Mouse (Mus musculus) hindbrain, embryonic 12.5 days (tissue): ENCODE measurements around the gene Scgb1a1. TPM values are rescaled to one million over a fixed set of nuclear protein-coding genes. Genes with fewer than 3 reads are reported as not detected.

ENCODE experiments used
- ATAC-seq: fragments of 200-750 bp; cut with Nextera tagmentation; 2 replicates; pipeline ENCODE4 v1.8.0; 2017; ENCODE audit warnings: moderate TSS enrichment; ENCODE audit not compliant: low FRiP score
- H3K27ac ChIP-seq: fragments of 300-500 bp; sonication (generic); 2 replicates; pipeline ENCODE4 v1.5.1; 2016; ENCODE audit warnings: mild to moderate bottlenecking
- H3K27me3 ChIP-seq: fragments of 300-500 bp; sonication (generic); 2 replicates; pipeline ENCODE4 v1.6.1; 2016; ENCODE audit warnings: mild to moderate bottlenecking
- H3K36me3 ChIP-seq: fragments of 300-500 bp; sonication (generic); 2 replicates; pipeline ENCODE4 v1.6.1; 2016; ENCODE audit warnings: mild to moderate bottlenecking
- H3K4me1 ChIP-seq: fragments of 300-500 bp; sonication (generic); 2 replicates; pipeline ENCODE4 v1.6.1; 2016
- H3K4me2 ChIP-seq: fragments of 300-500 bp; sonication (generic); replicated peaks from 2 replicates; pipeline ENCODE4 v1.6.1; 2016; ENCODE audit warnings: mild to moderate bottlenecking
- H3K4me3 ChIP-seq: fragments of 300-500 bp; sonication (generic); 2 replicates; pipeline ENCODE4 v1.5.1; 2016; ENCODE audit warnings: mild to moderate bottlenecking
- H3K9ac ChIP-seq: fragments of 300-500 bp; sonication (generic); 2 replicates; pipeline ENCODE4 v1.6.1; 2016; ENCODE audit warnings: mild to moderate bottlenecking, moderate library complexity
- H3K9me3 ChIP-seq: fragments of 300-500 bp; sonication (generic); replicated peaks from 2 replicates; pipeline ENCODE4 v1.6.1; 2016; ENCODE audit warnings: mild to moderate bottlenecking
- WGBS: fragments of 180-500 bp; shearing (Covaris S2); methylation state at CpG from one replicate; pipeline ENCODE4 v1.1.7; 2016; 5-methylcytosine and 5-hydroxymethylcytosine counted together
- polyA plus RNA-seq: library from polyadenylated mRNA; unstranded; fragments of >200 nt; fragmentation: Nextera tagmentation; extraction: Ambion mirVana; gene quantifications from 2 replicates; pipeline ENCODE4 v1.2.1, GENCODE M21; 2016

Scgb1a1 gene
- polyA plus RNA-seq, 1 experiment from 2014 or later: not detected

DNA sequence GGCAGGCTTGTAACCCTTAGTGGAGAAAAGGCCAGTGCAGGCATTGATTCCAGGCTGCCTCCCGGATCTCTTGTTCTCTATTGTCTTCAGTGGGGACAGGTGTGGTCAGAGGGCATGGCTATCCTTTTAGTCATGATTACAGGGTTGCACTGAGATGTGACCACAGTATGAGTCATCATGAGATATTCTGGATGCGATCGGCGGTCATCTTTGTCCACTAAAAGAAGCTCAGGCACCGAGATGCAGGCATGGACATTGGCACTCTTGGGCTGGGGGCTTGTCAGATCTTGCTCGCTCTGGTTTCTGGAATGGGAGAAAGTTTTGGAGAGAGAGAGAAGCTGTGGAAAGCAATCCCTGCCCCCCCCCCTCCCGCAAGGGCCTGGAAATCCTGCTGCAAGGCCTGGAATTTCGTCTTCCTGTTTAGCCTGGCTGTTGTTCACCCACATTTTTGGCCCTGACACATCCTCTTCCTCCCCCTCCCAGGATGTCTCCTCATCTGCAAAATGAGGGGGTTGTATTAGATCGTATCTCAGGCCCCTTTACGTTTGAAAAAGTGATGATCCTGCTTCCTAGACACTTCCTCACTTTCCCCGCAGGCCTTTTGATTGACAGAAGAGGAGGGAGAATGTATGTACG is 13.9 kb downstream of the Scgb1a1 start:
- H3K4me2 ChIP-seq: no peak overlapping the region
- no peaks in the 10 kb centered on the region for H3K9me3 ChIP-seq
- peaks cover 14% of the 10 kb centered on the region for H3K4me1 ChIP-seq
- H3K9ac ChIP-seq: no peak overlapping the region
- no peak overlapping the region for H3K4me3 ChIP-seq
- no peaks in the 10 kb centered on the region for H3K36me3 ChIP-seq
- WGBS: 82% methylated on average over 12 of the region's 12 CpGs
- H3K27ac ChIP-seq: no peak overlapping the region
- H3K27me3 ChIP-seq: no peaks in the 10 kb centered on the region
- no peak for ATAC-seq

- peaks cover 14% of the 10 kb centered on the region for H3K4me1 ChIP-seq
- no peaks in the 10 kb centered on the region for H3K27me3 ChIP-seq
- no peak for ATAC-seq
- no peaks in the 10 kb centered on the region for H3K9me3 ChIP-seq
- no peak overlapping the region for H3K9ac ChIP-seq
- no peaks in the 10 kb centered on the region for H3K36me3 ChIP-seq
- 75% methylated on average over 2 of the region's 2 CpGs for WGBS
- no peak overlapping the region for H3K4me3 ChIP-seq
- no peak overlapping the region for H3K4me2 ChIP-seq
- 0 out of 2 replicates have a peak overlapping the region, but pooled peaks have one; percentile 58 for H3K27ac ChIP-seq
These were observed 15.6 kb downstream of the Scgb1a1 start for GRCm38 (mm10) chr19:9072157-9072530.

GRCm38 (mm10) chr19:9071456-9072156 is 16.2 kb downstream of the Scgb1a1 start:
- H3K4me3 ChIP-seq: no peak overlapping the region
- WGBS: 42% methylated on average over 7 of the region's 7 CpGs
- H3K9ac ChIP-seq: no peak overlapping the region
- no peaks in the 10 kb centered on the region for H3K36me3 ChIP-seq
- no peak overlapping the region for H3K4me2 ChIP-seq
- ATAC-seq: peak; percentile 73
- no peaks in the 10 kb centered on the region for H3K9me3 ChIP-seq
- peaks cover 14% of the 10 kb centered on the region for H3K4me1 ChIP-seq
- peak overlapping the region; percentile 58; the same call in 1 of the 2 replicates for H3K27ac ChIP-seq
- no peaks in the 10 kb centered on the region for H3K27me3 ChIP-seq

DNA sequence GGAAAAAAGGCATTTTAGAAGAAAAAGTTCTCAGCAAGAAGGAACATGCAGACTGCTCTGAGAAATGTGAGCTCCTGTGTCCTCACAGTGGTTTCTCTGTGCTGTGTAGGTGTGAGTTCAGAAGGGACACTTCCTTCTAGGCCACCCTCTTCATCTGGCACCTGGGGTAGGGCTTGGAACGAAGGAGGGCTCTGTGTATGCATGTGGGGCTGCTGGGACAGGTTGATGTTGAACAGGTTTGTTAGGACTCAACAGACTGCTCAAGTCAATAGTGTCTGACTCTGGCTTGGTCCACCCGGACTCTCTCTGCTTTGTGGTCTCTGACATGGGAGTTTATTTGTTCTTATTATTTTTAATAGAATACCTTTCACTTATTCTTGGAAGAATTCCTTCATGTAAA is 17.4 kb downstream of the Scgb1a1 start:
- H3K9ac ChIP-seq: no peak overlapping the region
- H3K9me3 ChIP-seq: no peaks in the 10 kb centered on the region
- H3K4me2 ChIP-seq: no peak overlapping the region
- peaks cover 21% of the 10 kb centered on the region for H3K4me1 ChIP-seq
- H3K27me3 ChIP-seq: no peaks in the 10 kb centered on the region
- H3K4me3 ChIP-seq: no peak overlapping the region
- no peak for ATAC-seq
- H3K27ac ChIP-seq: no peak overlapping the region
- WGBS: 74% methylated on average over 2 of the region's 2 CpGs
- no peaks in the 10 kb centered on the region for H3K36me3 ChIP-seq

GRCm38 (mm10) chr19:9069687-9070307 is 18.0 kb downstream of the Scgb1a1 start:
- no peaks in the 10 kb centered on the region for H3K9me3 ChIP-seq
- no peaks in the 10 kb centered on the region for H3K36me3 ChIP-seq
- no peak overlapping the region for H3K27ac ChIP-seq
- no peak overlapping the region for H3K9ac ChIP-seq
- H3K4me2 ChIP-seq: no peak overlapping the region
- no peak for ATAC-seq
- H3K4me3 ChIP-seq: no peak overlapping the region
- WGBS: 85% methylated on average over 8 of the region's 8 CpGs
- no peaks in the 10 kb centered on the region for H3K27me3 ChIP-seq
- H3K4me1 ChIP-seq: peaks cover 21% of the 10 kb centered on the region

GRCm38 (mm10) chr19:9067292-9067691 is 20.5 kb downstream of the Scgb1a1 start:
- Histone ChIP-seq H3K36me3 (no peaks in the 10 kb centered on the region), H3K9ac (no peak overlapping the region), H3K27ac (no peak overlapping the region), H3K27me3 (no peaks in the 10 kb centered on the region), H3K4me2 (no peak overlapping the region), H3K4me3 (no peak overlapping the region), H3K9me3 (no peaks in the 10 kb centered on the region), H3K4me1 (peaks cover 21% of the 10 kb centered on the region)
- 80% methylated on average over 5 of the region's 5 CpGs for WGBS
- ATAC-seq: no peak

GRCm38 (mm10) chr19:9065621-9066561 is 21.9 kb downstream of the Scgb1a1 start:
- ATAC-seq: peak; percentile 58; the same call in 1 of the 2 replicates
- WGBS: 66% methylated on average over 9 of the region's 9 CpGs
- no peak overlapping the region for H3K27ac ChIP-seq

DNA sequence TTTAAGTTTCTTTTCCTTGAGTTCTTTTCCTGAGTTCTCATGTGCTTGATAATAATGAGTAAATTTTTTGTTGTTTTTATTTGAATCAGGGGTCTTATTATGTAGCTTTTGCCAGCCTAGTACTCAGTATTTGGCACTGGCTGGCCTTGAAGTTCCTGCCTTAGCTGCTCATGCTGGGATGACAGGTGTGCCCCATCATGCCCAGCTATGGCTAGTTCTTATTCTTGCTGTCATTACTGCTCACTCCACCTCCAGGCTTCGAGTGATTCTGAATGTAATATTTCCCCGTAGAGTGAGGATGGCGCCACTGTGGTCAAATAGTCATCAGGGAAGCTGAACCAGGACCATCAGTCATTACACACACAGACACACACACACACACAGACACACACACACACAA is 23.9 kb downstream of the Scgb1a1 start:
- 94% methylated on average over 3 of the region's 3 CpGs for WGBS
- H3K36me3 ChIP-seq: no peaks in the 10 kb centered on the region
- no peak overlapping the region for H3K27ac ChIP-seq
- H3K4me2 ChIP-seq: no peak overlapping the region
- H3K9me3 ChIP-seq: no peaks in the 10 kb centered on the region
- no peak for ATAC-seq
- H3K27me3 ChIP-seq: no peaks in the 10 kb centered on the region
- no peak overlapping the region for H3K4me3 ChIP-seq
- H3K9ac ChIP-seq: no peak overlapping the region
- peaks cover 7% of the 10 kb centered on the region for H3K4me1 ChIP-seq

More at GRCm38 (mm10) chr19:9065621-9066561, 21.9 kb downstream of the Scgb1a1 start:
- H3K4me3 ChIP-seq: no peak overlapping the region
- H3K4me2 ChIP-seq: no peak overlapping the region
- H3K9me3 ChIP-seq: no peaks in the 10 kb centered on the region
- no peaks in the 10 kb centered on the region for H3K27me3 ChIP-seq
- peaks cover 10% of the 10 kb centered on the region for H3K4me1 ChIP-seq
- H3K36me3 ChIP-seq: no peaks in the 10 kb centered on the region
- no peak overlapping the region for H3K9ac ChIP-seq

- no peak overlapping the region for H3K27ac ChIP-seq
- H3K36me3 ChIP-seq: no peaks in the 10 kb centered on the region
- H3K4me1 ChIP-seq: peaks cover 7% of the 10 kb centered on the region
- 90% methylated on average over 2 of the region's 2 CpGs for WGBS
- H3K9ac ChIP-seq: no peak overlapping the region
- no peak overlapping the region for H3K4me2 ChIP-seq
- H3K27me3 ChIP-seq: no peaks in the 10 kb centered on the region
- no peaks in the 10 kb centered on the region for H3K9me3 ChIP-seq
- H3K4me3 ChIP-seq: no peak overlapping the region
- ATAC-seq: no peak
These were observed 24.9 kb downstream of the Scgb1a1 start for GRCm38 (mm10) chr19:9062822-9063221.

- 86% methylated on average over 8 of the region's 8 CpGs for WGBS
- H3K36me3 ChIP-seq: no peaks in the 10 kb centered on the region
- H3K27me3 ChIP-seq: no peaks in the 10 kb centered on the region
- peaks cover 5% of the 10 kb centered on the region for H3K4me1 ChIP-seq
- H3K4me2 ChIP-seq: no peak overlapping the region
- H3K9me3 ChIP-seq: no peaks in the 10 kb centered on the region
- ATAC-seq: no peak
- no peak overlapping the region for H3K4me3 ChIP-seq
- H3K9ac ChIP-seq: no peak overlapping the region
- H3K27ac ChIP-seq: no peak overlapping the region
These were observed 26.4 kb downstream of the Scgb1a1 start for GRCm38 (mm10) chr19:9061221-9061893.

GRCm38 (mm10) chr19:9060103-9060502 is 27.7 kb downstream of the Scgb1a1 start:
- H3K36me3 ChIP-seq: no peaks in the 10 kb centered on the region
- H3K9me3 ChIP-seq: no peaks in the 10 kb centered on the region
- H3K4me3 ChIP-seq: no peak overlapping the region
- H3K4me2 ChIP-seq: no peak overlapping the region
- H3K9ac ChIP-seq: no peak overlapping the region
- H3K4me1 ChIP-seq: no peaks in the 10 kb centered on the region
- no peak for ATAC-seq
- 79% methylated on average over 4 of the region's 4 CpGs for WGBS
- H3K27me3 ChIP-seq: no peaks in the 10 kb centered on the region
- H3K27ac ChIP-seq: no peak overlapping the region
